Mouse (Mus musculus): Measurements from ENCODE around the gene Hist2h4. TPM values are rescaled to one million over a fixed set of nuclear protein-coding genes. Genes with fewer than 3 reads are reported as not detected.
A peak's percentile ranks its signal among the peaks of the same experiment; 100 is the strongest.
"Not testable (repeated sequence)": the region's sequence is repeated elsewhere in the genome, so short reads cannot be mapped to it uniquely, and the experiment has no call there.

Gene Hist2h4
- polyA plus RNA-seq, 1 experiment, result 5.9 TPM

GRCm38 (mm10) chr3:96269511-96270474 lies 6.7 kb upstream of the Hist2h4 start, which contains the start of gene Hist2h2bb:
Gene Hist2h2bb (plus strand): TSS chr3:96269752.
- peak; percentile 92 for DNase-seq (ENCODE audit: low read depth, low spot score)
- under 1% methylated on average over 45 of the region's 45 CpGs for WGBS

DNA sequence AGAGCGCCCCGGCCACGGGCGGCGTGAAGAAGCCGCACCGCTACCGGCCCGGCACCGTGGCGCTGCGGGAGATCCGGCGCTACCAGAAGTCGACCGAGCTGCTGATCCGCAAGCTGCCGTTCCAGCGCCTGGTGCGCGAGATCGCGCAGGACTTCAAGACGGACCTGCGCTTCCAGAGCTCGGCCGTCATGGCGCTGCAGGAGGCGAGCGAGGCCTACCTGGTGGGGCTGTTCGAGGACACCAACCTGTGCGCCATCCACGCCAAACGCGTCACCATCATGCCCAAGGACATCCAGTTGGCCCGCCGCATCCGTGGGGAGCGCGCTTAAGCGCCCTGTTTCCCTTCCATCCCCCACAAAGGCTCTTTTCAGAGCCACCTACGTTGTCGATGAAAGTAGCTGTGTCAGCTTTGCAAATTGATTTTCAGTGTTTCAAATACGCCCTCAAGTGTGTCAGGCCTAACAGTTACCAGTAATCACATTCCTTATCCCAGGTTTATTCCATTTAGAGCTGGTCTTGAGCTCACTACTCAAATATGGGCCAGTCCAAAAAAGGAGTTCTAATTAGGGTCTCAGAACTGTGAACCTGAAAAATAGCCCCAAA lies 5.8 kb upstream of the Hist2h4 start:
- DNase-seq (ENCODE audit: low read depth, low spot score), result not testable (repeated sequence)
- WGBS, result under 1% methylated on average over 14 of the region's 44 CpGs

DNA sequence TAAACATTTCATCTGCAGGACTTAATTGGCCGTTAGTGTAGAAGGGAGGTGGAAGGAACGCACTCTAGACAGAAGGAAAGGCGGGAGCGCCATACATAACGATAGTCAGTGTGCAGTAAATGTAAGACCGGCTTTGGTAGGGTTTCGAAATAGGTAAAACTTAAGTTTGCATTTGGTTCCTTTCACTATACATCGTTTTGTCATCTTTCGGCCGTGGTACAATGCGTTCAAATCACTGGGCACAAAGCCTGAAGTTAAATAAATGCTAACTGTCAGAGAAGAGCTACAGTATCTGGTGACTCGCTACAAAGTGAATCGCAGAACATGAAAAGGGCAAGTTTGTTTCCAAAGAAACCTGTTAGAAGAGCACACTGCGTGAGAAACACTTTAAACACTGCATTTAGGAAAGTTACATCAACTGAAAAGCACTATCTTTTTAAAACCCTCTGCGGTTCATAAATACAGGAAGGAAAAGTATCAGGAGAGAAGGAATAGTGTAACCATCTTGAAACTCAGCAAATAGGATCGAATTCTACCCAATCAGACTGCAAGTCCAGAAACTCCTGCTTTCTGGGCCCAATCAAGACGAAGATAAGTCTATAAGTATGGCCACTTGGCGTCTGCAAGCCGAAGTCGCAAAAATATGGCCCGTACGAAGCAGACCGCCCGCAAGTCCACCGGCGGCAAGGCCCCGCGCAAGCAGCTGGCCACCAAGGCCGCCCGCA lies 5.1 kb upstream of the Hist2h4 start, which contains the start of gene Hist2h3b:
Gene Hist2h3b (plus strand): TSS at position 604 of the 725 bp plus-strand sequence.
- WGBS, result 4% methylated on average over 30 of the region's 30 CpGs
- DNase-seq (ENCODE audit: low read depth, low spot score), result no peak

GRCm38 (mm10) chr3:96267541-96267940 lies 4.4 kb upstream of the Hist2h4 start:
- no peak for DNase-seq (ENCODE audit: low read depth, low spot score)
- 72% methylated on average over 4 of the region's 4 CpGs for WGBS

DNA sequence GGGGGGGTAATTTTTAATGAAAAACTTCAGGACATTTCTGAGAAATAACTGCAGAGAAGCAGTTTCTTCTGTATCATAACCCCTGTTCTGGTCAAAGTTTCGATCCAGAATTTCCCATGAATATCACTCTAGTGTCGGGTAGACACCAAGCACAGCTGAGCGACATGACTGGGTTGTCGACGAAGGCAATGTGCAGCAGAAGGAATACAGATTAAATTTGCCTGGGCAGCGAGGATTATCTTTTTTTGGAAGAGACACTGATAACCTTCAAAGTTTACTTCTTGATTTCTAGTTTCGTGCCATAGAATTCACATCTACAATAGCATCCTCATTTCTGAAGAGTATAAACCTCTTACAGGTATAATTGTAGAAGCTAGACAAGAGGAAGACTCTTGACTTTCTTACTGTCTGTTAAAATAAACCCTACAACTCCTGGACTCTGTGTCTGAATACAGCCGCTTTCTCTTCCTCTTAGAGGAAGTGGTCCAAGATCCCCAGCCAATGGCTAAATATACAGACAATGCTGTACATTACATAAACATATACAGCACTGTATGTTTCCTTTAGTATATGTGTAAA lies 3.1 kb upstream of the Hist2h4 start:
- DNase-seq (ENCODE audit: low read depth, low spot score), result no peak
- WGBS, result 86% methylated on average over 8 of the region's 8 CpGs

- 66% methylated on average over 7 of the region's 7 CpGs for WGBS
- DNase-seq (ENCODE audit: low read depth, low spot score), result no peak
These were observed 1.4 kb upstream of the Hist2h4 start for GRCm38 (mm10) chr3:96264404-96264949.

DNA sequence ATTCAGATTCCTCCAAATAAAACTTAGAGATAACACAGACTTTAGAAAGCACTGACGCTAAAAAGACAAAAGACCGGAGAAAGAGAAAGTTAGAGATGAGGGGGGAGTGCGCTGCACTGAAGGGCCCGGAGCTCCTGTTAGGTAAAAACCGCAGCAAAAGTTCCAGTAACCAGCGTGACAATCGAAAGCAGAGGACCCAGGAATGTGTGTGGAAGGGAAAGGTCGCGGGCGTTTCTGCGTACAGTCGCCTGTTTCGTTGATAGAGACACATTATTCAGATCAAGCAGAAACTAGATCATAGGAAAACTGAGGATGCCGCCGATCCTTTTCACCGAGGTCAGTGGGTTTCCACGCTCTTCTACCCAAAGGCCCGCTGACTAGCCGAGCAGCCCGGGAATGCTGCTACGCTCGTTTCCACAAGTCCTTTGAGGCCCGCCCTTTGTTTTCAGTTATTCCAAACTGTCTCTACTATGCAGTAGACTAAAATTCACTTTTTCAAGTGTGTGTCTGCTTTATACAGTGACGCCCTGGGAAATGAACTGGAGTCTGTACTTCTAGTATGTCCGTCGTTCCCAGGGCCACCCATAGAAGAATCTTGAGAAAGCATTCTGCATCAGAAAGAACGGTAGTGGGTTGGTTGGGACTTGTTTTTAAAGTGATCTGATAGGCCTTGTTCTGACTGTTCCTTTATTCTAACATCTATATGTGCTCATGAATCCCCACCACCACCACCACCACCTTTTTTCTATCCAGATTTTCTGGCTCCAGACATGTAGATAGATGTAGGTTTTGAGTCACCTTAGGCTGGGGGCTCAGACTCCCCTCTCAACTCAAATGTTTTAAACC lies 670 bp upstream of the Hist2h4 start:
- WGBS, result under 1% methylated on average over 27 of the region's 27 CpGs
- no peak for DNase-seq (ENCODE audit: low read depth, low spot score)

GRCm38 (mm10) chr3:96262216-96262875 lies 765 bp downstream of the Hist2h4 start:
- under 1% methylated on average over 19 of the region's 19 CpGs for WGBS

DNA sequence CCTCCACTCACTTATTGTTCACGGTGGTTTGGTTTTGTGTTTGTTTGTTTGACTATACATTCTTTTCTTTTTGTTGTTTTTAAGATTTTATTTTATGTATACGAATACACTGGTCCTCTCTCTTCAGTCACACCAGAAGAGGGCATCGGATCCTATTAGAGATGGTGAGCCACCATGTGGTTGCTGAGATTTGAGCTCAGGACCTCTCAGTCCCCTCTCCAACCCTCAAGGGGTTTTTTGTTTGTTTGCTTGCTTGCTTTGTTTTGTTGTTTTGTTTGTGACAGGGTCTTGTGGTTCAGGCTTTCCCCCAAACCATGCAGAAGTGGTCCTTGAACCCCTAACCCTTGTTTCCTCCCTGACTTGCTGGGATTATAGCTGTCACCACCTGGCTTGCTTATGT lies 1.5 kb downstream of the Hist2h4 start:
- no peak for DNase-seq (ENCODE audit: low read depth, low spot score)
- WGBS, result 46% methylated on average over 3 of the region's 3 CpGs

More at GRCm38 (mm10) chr3:96262216-96262875, 765 bp downstream of the Hist2h4 start:
- peak; percentile 89 for DNase-seq (ENCODE audit: low read depth, low spot score)

DNA sequence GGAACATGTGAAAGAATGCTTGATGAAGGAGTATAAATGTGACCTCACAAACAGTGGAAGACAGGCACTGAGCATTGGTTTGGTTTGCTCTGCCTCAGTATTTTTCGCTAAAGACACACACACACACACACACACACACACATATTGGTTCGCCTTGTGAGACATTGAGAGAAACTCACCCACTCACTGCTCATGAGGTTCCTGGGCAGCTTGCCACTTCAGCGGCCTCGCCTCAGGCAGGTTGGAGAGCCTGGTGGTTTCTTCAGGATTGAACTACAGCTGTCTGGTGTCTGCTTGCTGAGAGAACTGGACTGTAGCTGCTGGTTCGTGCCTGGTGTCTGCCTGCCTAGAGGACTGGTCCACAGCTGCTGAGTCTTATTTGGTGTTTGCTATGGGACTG lies 2.9 kb downstream of the Hist2h4 start:
- WGBS, result 86% methylated on average over 5 of the region's 5 CpGs
- no peak for DNase-seq (ENCODE audit: low read depth, low spot score)

DNA sequence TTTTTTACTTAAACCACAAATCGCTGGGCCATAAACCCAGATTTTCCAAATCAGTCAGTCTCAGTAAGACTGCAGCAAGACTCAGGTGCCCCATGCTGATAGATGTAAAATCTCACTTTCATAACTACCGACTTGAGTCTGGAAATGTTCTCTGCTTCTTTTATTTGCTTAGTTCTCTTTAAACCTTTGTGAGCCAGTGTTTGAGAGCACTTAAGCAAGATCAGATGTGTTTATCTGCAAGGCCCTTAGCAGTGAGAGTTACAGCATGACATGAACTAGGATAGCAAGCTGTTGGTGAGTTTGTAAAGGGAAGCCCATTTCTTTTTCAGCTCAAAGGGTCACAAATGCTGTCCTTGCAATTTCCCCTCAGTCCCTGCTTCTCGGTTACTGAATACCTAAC lies 5.9 kb downstream of the Hist2h4 start:
- no peak for DNase-seq (ENCODE audit: low read depth, low spot score)
- WGBS, result 69% methylated on average over 3 of the region's 3 CpGs

DNA sequence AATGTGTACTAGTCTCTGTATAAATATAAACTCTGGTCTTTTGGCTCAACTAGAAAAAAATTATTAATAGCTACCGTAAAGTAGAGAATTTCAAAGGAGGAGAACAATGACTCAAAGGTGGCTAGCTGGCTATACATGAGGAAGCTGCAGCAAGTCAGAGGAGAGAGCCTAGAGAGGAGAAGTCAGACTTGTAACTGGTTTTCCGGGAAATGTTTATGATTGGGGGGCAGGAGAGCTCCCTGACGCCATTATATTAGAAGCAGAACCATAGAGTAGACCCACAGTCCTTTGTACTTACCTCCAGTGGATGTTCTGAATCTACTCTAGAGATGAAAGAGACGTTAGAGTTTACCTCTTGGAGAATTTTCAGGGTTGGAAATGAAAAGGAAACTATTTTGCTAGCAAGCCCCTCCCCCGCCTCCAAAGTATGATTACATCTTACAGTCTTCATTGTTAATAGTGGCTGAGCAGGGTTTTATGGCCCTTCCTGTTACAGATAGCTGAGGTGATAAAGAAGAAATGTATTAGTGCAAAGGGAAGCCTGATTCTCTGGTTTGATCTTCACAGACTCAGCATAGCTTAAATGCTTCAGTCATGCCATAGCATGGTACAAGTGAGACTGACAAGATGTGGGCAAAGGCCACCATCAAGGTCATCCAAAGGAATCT lies 7.1 kb downstream of the Hist2h4 start:
- DNase-seq (ENCODE audit: low read depth, low spot score), result no peak
- WGBS, result 27% methylated on average over 5 of the region's 5 CpGs

GRCm38 (mm10) chr3:96254683-96255355 lies 8.3 kb downstream of the Hist2h4 start:
- 85% methylated on average over 10 of the region's 10 CpGs for WGBS
- no peak for DNase-seq (ENCODE audit: low read depth, low spot score)

DNA sequence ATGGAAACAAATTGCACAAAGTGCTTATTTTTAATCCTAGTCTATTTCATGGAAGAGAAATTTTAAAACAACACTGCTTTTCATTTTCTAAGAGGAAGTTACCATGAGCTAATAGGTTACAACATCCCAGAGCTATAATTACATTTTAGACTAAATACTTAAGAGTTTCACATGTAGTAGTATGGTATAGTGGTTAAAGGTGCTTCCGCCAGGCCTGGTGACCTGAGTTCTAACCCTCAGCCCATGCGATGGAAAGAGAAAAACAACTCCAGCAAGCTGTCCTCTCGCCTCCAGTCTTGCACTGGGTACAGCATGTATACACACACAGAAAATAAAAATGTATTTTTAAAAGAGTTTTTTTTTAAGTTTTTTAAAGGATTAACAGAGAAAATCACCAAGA lies 11.3 kb downstream of the Hist2h4 start:
- WGBS, result 87% methylated on average over 3 of the region's 3 CpGs
- no peak for DNase-seq (ENCODE audit: low read depth, low spot score)

DNA sequence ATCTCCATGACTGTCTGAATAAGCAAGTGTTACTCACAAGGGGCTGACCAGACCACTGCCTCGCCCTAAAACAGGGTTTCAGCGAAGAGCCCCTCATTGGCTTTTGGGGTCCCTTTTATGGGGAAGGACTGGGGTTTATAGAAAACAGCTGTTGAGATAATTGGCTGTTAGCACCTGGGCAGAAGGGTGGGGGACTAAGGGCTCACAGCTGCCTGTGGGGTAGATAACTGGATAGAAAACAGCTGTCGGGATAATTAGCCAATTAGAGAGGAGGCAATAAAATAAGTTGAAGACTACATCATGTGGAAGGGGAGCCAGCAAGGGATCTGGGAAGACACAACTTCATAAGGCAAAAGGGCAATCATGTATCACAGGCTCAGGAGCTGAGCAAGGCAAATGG lies 12.2 kb downstream of the Hist2h4 start:
- no peak for DNase-seq (ENCODE audit: low read depth, low spot score)
- 53% methylated on average over 3 of the region's 3 CpGs for WGBS

DNA sequence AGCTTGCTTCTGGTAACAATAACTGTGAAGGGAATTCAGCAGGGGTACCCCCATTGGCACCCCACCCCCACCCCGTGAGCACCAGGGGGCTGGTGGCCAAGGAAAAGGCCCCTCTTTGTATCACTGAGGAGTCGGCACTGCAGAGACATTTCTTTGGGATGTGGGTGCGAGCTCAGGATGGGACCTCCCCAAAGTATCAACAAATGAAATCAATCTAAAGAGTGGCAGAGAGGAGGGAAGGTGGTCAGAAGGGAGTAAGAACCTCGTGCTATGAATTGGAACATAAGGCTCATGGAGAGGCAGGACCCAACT lies 14.1 kb downstream of the Hist2h4 start:
- DNase-seq (ENCODE audit: low read depth, low spot score), result no peak
- WGBS, result 67% methylated on average over 4 of the region's 4 CpGs
